Mouse (Mus musculus) cerebellum, adult 9-10 months (tissue): ENCODE measurements around the gene Tacr1.

Experiments used
- DNase-seq: peaks from one replicate; pipeline ENCODE4 v3.0.0; 2022

Gene Tacr1

DNA sequence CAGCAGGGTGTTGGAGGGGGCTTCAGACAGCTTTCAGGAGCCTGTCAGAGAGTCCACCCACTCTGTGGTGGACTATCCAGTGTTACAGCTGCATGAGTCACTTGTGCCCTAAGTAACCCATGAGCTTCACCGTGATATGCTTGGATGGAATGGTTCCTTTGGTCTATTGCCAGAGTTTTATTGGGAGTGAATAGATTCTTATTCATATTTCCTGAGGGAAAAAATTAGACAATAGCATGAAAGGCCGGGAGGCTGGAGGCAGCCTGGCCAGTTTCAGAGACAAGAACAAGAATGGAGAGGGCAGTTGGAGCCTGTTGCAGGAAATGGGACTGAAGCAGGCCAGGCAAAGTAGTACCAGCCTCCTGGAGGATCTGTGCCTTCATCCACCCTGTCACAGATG lies 126.5 kb downstream of the Tacr1 start:
- DNase-seq: no peak

DNA sequence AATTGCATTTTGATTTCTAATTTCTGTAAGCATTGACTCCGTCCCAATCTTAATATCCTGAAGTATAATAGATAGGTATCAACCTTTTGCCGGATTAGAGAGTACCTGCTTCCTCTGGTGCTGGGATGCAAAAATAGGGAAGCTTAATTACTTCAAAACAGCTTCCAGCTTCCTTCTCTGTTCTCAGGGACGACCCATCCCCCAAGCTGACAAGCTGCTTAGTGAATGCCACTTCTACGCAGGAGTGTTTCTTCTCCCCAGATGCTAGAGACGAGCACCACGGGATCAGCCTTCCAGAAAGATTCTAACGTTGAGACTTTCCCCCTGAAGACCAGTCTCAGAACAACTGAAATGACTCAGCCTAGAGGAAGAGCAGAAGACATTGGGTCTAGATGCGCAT lies 134.5 kb downstream of the Tacr1 start:
- no peak for DNase-seq

DNA sequence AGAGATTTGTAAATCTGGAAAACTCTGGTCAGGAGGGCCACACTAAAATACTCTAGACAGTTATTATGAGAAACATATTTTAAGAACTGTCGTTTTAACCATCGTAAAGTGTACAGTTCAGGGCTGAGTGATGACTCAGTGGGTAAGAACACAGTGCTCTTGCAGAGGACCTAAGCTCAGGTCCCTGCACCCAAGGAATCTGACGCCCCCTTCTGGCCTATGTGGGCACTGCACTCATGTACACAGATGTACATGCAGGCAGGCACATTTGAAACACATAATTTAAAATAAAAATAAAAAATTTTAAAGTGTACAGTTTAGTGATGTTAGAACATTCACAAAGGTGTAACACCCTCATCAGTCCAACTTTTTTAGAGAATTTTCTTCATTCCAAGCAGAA lies 147.1 kb downstream of the Tacr1 start:
- DNase-seq: no peak

DNA sequence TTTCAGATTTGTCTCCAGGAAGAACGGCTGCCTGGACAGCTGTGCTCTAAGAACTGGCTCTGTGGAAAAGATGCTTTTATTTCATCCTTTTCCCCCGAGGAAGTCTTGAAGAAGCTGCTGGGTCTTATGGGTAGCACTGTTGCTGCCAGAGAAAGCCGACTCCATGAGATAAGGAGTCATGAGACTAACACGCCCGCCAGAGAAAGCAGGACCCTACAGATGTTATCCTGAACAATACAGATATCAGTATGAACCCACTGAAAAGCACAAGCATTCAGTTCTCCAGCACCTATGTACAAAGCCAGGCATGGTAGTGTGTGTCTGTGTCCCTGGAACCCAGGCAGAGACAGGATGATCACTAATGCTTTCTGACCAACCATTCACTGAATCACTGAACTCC lies 173.3 kb downstream of the Tacr1 start:
- no peak for DNase-seq

DNA sequence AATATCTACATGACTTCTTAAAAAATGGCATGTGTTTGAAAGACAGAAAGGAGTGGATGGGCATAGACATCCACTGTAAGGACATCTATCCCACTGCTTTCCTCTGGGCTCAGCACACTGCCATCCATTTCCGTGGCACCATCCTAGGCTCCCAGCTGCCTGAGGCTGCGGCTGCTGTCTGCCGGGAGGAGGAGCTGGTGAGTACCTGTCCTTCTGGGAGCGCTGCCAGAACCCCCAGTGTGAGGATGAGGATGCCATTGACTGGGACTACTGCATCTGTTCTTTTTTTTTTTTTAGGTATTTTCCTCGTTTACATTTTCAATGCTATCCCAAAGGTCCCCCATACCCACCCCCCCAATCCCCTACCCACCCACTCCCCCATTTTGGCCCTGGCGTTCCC lies 183.3 kb downstream of the Tacr1 start:
- no peak for DNase-seq

DNA sequence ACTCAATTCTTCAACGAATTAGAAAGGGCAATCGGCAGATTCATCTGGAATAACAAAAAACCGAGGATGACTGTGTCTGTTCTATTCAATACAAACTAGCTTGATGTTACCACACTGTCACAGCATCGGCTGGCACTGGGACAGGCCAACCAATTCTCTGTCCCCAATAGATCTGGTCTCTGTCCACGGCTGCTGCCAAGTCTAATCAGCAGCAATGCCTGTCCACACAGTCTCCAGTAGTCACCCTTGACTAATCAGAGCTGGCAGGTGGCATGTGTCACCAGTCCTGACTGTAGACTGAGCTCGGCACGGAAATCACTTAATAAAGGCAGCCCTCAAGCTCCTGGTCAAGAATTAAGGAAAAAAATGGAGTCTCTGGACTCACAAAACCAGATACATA lies 187.3 kb downstream of the Tacr1 start:
- DNase-seq: no peak

DNA sequence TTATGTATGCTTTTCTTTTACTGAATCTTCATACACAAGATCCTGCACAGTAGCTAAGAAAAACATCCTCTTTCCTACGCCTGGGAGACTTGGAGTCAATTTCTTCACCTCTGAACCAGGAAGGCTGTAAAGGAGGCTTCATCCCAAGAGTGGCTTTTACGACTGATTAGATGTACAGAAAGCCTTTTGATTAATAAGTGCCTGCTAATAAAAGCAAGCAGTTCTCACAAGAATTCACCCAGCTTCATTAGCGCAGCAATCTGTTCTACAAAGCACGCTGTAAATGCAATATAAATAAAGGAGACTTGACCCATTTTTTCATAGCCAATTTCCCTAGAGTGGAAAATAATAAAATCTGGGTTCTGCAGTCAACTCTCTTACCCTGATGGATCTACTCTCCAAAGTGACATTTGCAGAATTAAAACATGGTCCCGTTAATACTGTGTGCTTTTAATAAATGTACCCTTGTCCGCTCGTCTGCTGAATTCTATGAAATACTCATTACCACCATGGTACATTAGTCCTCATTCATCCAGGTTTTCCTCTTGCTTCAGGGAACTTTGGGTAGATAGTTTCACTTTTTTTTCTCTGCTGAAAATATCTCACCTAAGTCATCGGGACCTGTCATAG lies 193.4 kb downstream of the Tacr1 start:
- DNase-seq: peak; percentile 4

DNA sequence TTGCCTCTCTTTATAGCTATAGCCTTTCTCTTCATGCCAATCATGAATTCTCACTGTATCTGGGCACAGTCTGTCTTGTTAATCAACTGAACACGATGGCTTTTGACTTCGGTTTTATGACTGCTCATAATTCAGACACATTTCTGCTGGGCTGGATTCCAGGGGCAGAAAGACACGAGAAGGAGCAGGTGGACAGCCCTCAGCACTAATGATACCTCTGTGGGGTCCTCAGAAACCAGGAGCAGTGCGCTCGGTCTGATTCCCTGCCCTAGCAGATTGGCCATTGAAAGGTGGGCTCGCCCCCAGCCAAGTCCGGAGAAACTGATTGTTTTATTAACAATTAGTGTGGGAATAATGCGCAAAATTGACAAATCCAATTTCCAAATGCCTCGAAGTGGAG lies 201.1 kb downstream of the Tacr1 start:
- DNase-seq: no peak

DNA sequence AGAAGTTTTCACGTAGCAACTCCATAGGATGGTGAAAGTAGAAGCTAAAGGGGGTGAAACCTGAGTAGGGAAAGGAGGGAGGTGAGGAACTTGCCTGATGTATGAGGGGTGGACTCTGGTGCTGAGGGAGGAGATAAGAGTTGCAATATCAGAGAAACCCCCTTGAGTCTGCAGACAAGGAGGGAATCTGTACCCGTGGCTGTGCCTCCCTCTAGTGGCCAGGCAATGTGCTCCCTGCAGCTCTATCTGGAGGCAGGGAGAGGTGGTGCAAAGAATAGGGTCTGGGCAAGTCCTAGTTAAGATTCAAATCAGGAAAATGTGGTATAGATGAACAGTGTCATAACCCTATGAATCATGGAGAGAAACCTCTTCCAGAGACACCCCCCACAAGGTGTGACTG lies 201.5 kb downstream of the Tacr1 start:
- DNase-seq: no peak

DNA sequence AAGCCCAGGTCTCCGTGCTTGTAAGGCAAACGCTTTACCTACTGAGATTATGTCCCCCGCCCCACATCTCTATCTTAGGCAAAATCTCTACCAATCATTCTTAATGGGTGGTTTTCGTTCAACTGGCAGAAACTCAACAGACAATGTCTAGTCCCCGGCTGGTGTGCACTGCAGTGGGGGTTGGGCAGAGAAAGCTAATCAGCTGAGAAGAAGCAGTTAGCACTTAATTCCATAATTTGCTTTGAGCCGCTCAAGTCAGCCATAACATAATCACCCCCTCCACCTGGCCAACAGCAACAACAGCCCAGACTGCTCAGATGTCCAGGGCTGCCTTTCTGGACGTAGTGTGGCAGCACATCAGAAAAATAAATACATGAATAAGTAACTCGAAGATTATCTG lies 202.7 kb downstream of the Tacr1 start:
- DNase-seq: no peak

DNA sequence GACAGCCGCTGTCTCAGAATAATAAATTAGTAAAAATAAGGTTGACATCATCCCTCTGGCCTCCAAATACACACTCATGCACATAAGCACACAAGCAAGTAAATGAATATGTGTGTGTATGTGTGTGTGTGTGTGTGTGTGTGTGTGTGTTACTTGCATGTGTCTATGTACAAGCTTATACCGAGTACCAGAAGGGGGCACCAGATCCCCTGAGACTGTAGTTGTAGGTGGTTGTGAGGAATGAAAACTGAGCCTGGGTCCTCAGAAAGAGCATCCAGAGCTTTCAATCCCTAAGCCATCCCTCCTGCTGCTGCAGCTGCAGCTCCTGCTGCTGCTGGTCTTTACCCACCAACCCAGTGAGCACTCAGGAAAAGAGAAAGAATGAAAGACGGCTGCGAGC lies 206.6 kb downstream of the Tacr1 start:
- DNase-seq: no peak

DNA sequence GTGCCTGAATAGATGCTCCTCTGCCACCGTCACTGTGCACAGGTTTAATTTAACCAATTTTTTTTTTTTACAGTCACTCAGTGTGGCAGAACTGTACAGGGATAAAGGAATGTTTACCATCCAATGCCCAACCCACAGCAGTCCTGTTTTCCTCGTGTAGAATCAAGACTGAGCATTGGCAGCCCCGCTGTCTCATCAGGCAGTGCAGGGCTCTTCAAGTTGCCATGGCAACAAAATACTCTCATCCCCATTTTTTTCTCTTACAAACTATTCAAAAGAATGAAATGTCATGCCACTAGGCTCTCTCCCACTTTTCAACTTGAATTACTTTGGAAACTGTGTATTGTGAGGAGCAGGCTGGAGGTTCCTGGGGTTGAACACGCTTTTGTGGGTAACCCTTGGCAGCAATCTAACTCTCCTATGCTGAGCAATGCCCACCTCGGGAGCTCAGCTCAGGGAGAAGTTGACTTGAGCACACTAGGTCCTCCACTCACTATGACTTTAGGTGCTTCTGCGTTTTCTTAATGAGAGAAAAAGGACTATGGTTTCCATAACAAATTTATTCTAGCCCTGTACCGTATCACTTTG lies 207.3 kb downstream of the Tacr1 start:
- no peak for DNase-seq
